Mouse (Mus musculus) liver, embryonic 14.5 days (tissue): Measurements from ENCODE around the gene Itga2. TPM values are rescaled to one million over a fixed set of nuclear protein-coding genes. Genes with fewer than 3 reads are reported as not detected.

Experiments
- ATAC-seq: fragments of 200-750 bp; cut with Nextera tagmentation; 2 replicates; pipeline ENCODE4 v1.8.0; 2017; ENCODE audit warnings: moderate number of reproducible peaks, mild to moderate bottlenecking, moderate library complexity; ENCODE audit not compliant: insufficient read depth
- DNase-seq, 3 experiments: peaks; one replicate each; pipeline ENCODE4 v3.0.0-alpha.2; 2012 to 2013; ENCODE audit warnings: low read depth in 3 of 3, low spot score in 3 of 3
- H3K27ac ChIP-seq: fragments of 300-500 bp; sonication (generic); 2 replicates; pipeline ENCODE4 v1.5.1; 2014; ENCODE audit warnings: moderate library complexity, mild to moderate bottlenecking, control low read depth, inconsistent platforms
- H3K27me3 ChIP-seq: fragments of 300-500 bp; sonication (generic); 2 replicates; pipeline ENCODE4 v1.6.1; 2014; ENCODE audit warnings: mild to moderate bottlenecking, low read length, moderate library complexity; ENCODE audit not compliant: control insufficient read depth, insufficient read depth
- H3K36me3 ChIP-seq: fragments of 300-500 bp; sonication (generic); replicated peaks from 2 replicates; pipeline ENCODE4 v1.6.1; 2014; ENCODE audit warnings: low read depth; ENCODE audit not compliant: control insufficient read depth, insufficient read depth
- H3K4me1 ChIP-seq, 2 experiments: fragments of 200-500 bp in 1 of 2; fragments of 300-500 bp in 1 of 2; sonication (generic) in 1 of 2; replicated peaks; 2 replicates each; pipeline ENCODE4 v1.6.1; 2012 to 2014; ENCODE audit warnings: antibody characterized with exemption in 1 of 2, inconsistent platforms in 1 of 2, low read length in 1 of 2; ENCODE audit not compliant: control insufficient read depth in 2 of 2, insufficient read depth in 2 of 2
- H3K4me2 ChIP-seq: fragments of 300-500 bp; sonication (generic); 2 replicates; pipeline ENCODE4 v1.6.1; 2014; ENCODE audit warnings: low read depth, mild to moderate bottlenecking, control low read depth, moderate library complexity
- H3K4me3 ChIP-seq, 2 experiments: fragments of 200-500 bp in 1 of 2; fragments of 300-500 bp in 1 of 2; sonication (generic) in 1 of 2; 2 replicates each; pipeline ENCODE4 v1.5.1; 2012 to 2014; ENCODE audit warnings: low read depth in 2 of 2, low read length in 2 of 2, mild to moderate bottlenecking in 2 of 2, control low read depth in 1 of 2, inconsistent platforms in 1 of 2, moderate library complexity in 1 of 2; ENCODE audit not compliant: insufficient read depth in 1 of 2
- H3K9ac ChIP-seq: fragments of 300-500 bp; sonication (generic); replicated peaks from 2 replicates; pipeline ENCODE4 v1.6.1; 2014; ENCODE audit warnings: mild to moderate bottlenecking, control low read depth, moderate library complexity
- H3K9me3 ChIP-seq: fragments of 300-500 bp; sonication (generic); 2 replicates; pipeline ENCODE4 v1.6.1; 2016; ENCODE audit warnings: low read length, mixed read lengths; ENCODE audit not compliant: control insufficient read depth
- CTCF ChIP-seq: IDR thresholded peaks from 2 replicates; pipeline ENCODE4 v1.5.1; 2016; ENCODE audit warnings: antibody characterized with exemption, low read depth, control low read depth
- EP300 ChIP-seq: IDR thresholded peaks from 2 replicates; pipeline ENCODE4 v1.6.1; 2016; ENCODE audit warnings: antibody characterized with exemption, low read depth
- WGBS: fragments of 180-500 bp; shearing (Covaris S2); extraction: QIAGEN DNeasy Blood & Tissue Kit; methylation state at CpG from one replicate; pipeline ENCODE4 v1.1.7; 2014; ENCODE audit not compliant: insufficient replicate concordance; 5-methylcytosine and 5-hydroxymethylcytosine counted together
- polyA plus RNA-seq, 2 experiments: library from polyadenylated mRNA; depleted of rRNA in 1 of 2; stranded (reverse) in 1 of 2; unstranded in 1 of 2; fragments of >200 nt; fragmentation: Nextera tagmentation in 1 of 2; extraction: Ambion mirVana in 1 of 2; gene quantifications; 2 replicates each; pipeline versions ENCODE4 v1.2.1 to v1.2.3; 2012 to 2014

Gene Itga2
- polyA plus RNA-seq, 2 experiments = 0.47 to 0.72 TPM

DNA sequence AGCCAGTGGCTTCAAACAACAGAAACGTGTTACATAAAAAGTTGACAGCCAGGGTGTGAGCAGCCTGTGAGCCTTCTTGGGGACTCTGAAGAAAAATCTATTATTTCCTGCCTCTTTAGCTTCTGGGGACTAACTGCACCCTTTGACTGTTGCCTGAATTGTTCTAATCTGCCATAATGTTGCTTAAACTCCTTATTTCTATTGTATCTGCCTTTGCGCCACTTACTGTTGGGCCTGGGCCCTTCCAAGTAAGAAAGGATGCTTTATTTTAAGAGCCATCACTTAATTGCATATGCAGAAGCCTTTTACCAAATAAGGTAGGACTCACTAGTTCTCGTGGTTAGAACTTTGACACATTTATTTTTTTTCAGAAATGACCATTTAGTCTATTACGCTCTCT lies 24.0 kb downstream of the Itga2 start:
- Histone ChIP-seq H3K9ac (no peak overlapping the region), H3K9me3 (no peaks in the 10 kb centered on the region), H3K4me1 (no peaks in the 10 kb centered on the region), H3K4me3 (no peak overlapping the region), H3K4me2 (no peak overlapping the region), H3K27ac (no peak overlapping the region), H3K36me3 (no peaks in the 10 kb centered on the region), H3K27me3 (no peaks in the 10 kb centered on the region)
- ATAC-seq (no peak), DNase-seq (no peak)
- 57% methylated on average over 4 of the region's 4 CpGs for WGBS
- TF ChIP-seq EP300 (no peak), CTCF (no peak)

GRCm38 (mm10) chr13:114896751-114897386 lies 35.0 kb downstream of the Itga2 start:
- H3K4me1 ChIP-seq = 0 out of 4 replicates have a peak, but pooled peaks cover 0 to 5% of the 10 kb centered on the region in 2 experiments
- H3K27me3 ChIP-seq = no peaks in the 10 kb centered on the region
- DNase-seq (no peak), ATAC-seq (no peak)
- WGBS = 66% methylated on average over 10 of the region's 10 CpGs
- no peaks in the 10 kb centered on the region for H3K36me3 ChIP-seq
- no peak overlapping the region for H3K27ac ChIP-seq
- TF ChIP-seq CTCF = no peak
- TF ChIP-seq EP300 = no peak
- H3K9me3 ChIP-seq = no peaks in the 10 kb centered on the region
- no peak overlapping the region for H3K4me3 ChIP-seq
- no peak overlapping the region for H3K4me2 ChIP-seq
- H3K9ac ChIP-seq = no peak overlapping the region

GRCm38 (mm10) chr13:114895896-114896295 lies 36.0 kb downstream of the Itga2 start:
- H3K9ac ChIP-seq = no peak overlapping the region
- H3K4me2 ChIP-seq = no peak overlapping the region
- WGBS = 11% methylated on average over 7 of the region's 7 CpGs
- no peak for TF ChIP-seq CTCF
- no peak for TF ChIP-seq EP300
- H3K9me3 ChIP-seq = no peaks in the 10 kb centered on the region
- DNase-seq (no peak), ATAC-seq (no peak)
- H3K27me3 ChIP-seq = no peaks in the 10 kb centered on the region
- no peak overlapping the region for H3K4me3 ChIP-seq
- no peaks in the 10 kb centered on the region for H3K36me3 ChIP-seq
- H3K4me1 ChIP-seq = 0 out of 4 replicates have a peak, but pooled peaks cover 0 to 5% of the 10 kb centered on the region in 2 experiments
- H3K27ac ChIP-seq = no peak overlapping the region

DNA sequence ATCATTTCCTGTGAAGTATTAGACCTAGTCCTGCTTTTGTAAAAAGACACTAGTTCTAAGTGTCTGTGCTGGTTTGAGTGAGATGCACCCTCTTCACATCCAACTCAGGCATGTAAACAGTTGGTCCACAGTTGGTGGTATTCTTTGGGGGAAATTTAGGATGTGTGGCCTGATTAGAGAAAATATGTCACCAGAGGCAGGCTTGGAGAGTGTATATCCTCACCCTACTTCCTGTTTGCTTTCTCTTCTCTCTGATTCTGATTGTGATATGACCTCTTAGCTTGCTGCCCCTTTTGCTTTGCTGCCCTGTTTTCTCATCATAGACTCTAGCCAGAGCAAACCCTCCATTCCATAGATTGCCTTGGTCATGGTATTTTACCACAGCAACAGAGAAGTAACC lies 37.2 kb downstream of the Itga2 start:
- Histone ChIP-seq H3K4me2 (no peak overlapping the region), H3K9ac (no peak overlapping the region), H3K4me1 (0 out of 4 replicates have a peak, but pooled peaks cover 0 to 5% of the 10 kb centered on the region in 2 experiments), H3K27me3 (no peaks in the 10 kb centered on the region), H3K4me3 (no peak overlapping the region), H3K27ac (no peak overlapping the region), H3K9me3 (no peaks in the 10 kb centered on the region), H3K36me3 (no peaks in the 10 kb centered on the region)
- DNase-seq (no peak), ATAC-seq (no peak)
- TF ChIP-seq CTCF (no peak), EP300 (no peak)

GRCm38 (mm10) chr13:114891655-114892054 lies 40.2 kb downstream of the Itga2 start:
- TF ChIP-seq EP300 = no peak
- TF ChIP-seq CTCF = no peak
- WGBS = 46% methylated on average over 6 of the region's 6 CpGs
- Histone ChIP-seq H3K4me3 (no peak overlapping the region), H3K4me2 (no peak overlapping the region), H3K27me3 (no peaks in the 10 kb centered on the region), H3K36me3 (no peaks in the 10 kb centered on the region), H3K9me3 (no peaks in the 10 kb centered on the region), H3K4me1 (0 out of 4 replicates have a peak, but pooled peaks cover 0 to 5% of the 10 kb centered on the region in 2 experiments), H3K9ac (no peak overlapping the region), H3K27ac (no peak overlapping the region)
- ATAC-seq (no peak), DNase-seq (no peak)
